Mouse (Mus musculus): ENCODE results near the gene Gm42674. TPM values are rescaled to one million over a fixed set of nuclear protein-coding genes. Genes with fewer than 3 reads are reported as not detected.
A peak's percentile ranks its signal among the peaks of the same experiment; 100 is the strongest.

The Gm42674 gene
- polyA plus RNA-seq, 1 experiment from 2014 or later: not detected

DNA sequence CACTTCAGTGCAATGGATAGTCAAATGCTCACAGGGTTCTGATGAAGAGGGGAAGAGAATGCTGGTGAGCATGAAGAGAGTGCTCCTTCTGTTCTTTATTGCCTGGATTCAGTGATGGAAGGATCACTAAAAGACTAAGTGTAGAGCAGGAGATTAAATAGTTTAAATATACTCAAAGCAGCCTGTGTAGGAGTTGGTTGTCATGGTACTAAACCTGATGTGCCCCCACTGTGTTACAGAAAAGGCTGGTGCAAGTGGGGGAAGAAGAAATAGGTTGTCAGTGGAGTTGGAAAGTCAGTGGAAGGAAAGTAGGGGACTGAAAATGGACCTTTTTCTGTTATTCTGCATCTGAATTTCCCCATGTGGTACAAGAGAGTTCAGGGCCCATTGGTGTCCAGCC, 47.3 kb downstream of the Gm42674 start:
- no peak for TF ChIP-seq CTCF (IDR thresholded peaks at IDR 0.05)
- ChIA-PET POLR2A (interaction anchor here (1.5 kb wide), 1 partner anchor 35 kb away, joined by 3 read pairs; no protein-coding TSS in a partner anchor), CTCF (interaction anchor here (1.7 kb wide), 1 partner anchor 9 kb away, joined by 6 read pairs; no protein-coding TSS in a partner anchor)
- H3K27me3 ChIP-seq: no peaks in the 10 kb centered on the region
- in situ Hi-C loops (cut with MboI; ENCODE audit: low pct_unique_long_range_greater_than_20kb): loop anchor here (5.0 kb wide), 2 partner anchors 62 to 232 kb away; no protein-coding TSS in a partner anchor
- DNase-seq (ENCODE audit: low read depth, low spot score) (no peak), ATAC-seq (no peak)

DNA sequence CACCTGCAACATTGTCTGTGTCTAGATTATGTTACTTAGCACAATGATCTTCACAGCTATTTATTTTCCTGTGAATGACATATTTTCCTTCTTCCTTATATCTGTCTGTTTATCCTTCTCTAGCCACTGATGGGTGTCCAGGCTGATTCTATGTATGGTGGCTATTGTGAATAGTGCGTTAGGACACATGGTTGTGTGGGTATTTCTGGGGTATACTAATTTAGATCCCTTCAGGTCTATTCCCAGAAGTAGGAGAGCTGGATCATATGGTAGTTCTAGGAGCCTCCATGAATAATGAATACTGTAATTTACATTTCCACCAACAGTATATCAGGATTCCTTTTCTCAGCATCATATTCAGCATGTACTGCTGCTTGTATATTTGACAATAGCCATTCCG, 48.1 kb downstream of the Gm42674 start:
- H3K27me3 ChIP-seq: no peaks in the 10 kb centered on the region
- CTCF ChIA-PET: no interaction called here
- TF ChIP-seq CTCF (IDR thresholded peaks at IDR 0.05): no peak
- no peak for ATAC-seq
- DNase-seq (ENCODE audit: low read depth, low spot score): no peak
- POLR2A ChIA-PET: no interaction called here
- in situ Hi-C loops (cut with MboI; ENCODE audit: low pct_unique_long_range_greater_than_20kb): loop anchor here (5.0 kb wide), 2 partner anchors 63 to 233 kb away; no protein-coding TSS in a partner anchor

DNA sequence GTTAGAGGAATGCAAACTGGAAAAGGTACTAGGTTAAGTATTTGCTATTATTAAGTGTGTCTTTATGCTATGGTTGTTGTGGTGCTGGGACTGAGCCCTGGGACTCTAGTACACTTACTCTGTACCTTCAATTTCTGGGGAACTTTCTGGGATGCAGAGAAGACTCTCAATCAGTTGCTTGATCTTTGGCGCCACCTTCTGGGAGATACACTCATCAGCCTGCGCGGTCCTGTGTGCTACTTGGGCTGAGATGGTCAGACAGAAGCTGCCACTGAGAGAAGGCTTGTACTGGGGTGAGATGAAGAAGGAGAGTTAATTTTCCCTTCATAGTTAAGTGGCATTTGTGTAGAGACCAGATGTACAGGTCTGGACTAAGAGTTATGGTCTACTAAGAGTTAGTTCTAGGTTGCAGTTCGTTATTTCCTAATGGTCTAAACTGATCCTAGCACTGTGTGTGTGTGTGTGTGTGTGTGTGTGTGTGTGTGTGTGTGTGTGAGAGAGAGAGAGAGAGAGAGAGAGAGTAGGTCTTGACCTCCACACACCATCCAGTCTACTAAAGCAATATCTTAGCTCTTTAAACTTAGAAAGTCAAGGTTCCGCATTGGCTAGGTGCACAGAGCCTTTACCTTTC, 51.3 kb downstream of the Gm42674 start:
- ATAC-seq (peak; percentile 87), DNase-seq (ENCODE audit: low read depth, low spot score) (peak; percentile 44)
- H3K27me3 ChIP-seq: no peaks in the 10 kb centered on the region
- ChIA-PET CTCF (interaction anchor here (0.6 to 5.4 kb wide), 43 partner anchors 9 to 242 kb away, joined by 3 to 50 read pairs (median 4); partner anchors contain the start of genes Chtop, S100a14, S100a3 and S100a4), POLR2A (interaction anchor here (0.8 to 1.0 kb wide), 2 partner anchors 144 to 152 kb away, joined by 3 to 4 read pairs; partner anchors contain the start of gene Chtop)
- in situ Hi-C loops (cut with MboI; ENCODE audit: low pct_unique_long_range_greater_than_20kb): no loop called here
- TF ChIP-seq CTCF (IDR thresholded peaks at IDR 0.05): peak; percentile 99

DNA sequence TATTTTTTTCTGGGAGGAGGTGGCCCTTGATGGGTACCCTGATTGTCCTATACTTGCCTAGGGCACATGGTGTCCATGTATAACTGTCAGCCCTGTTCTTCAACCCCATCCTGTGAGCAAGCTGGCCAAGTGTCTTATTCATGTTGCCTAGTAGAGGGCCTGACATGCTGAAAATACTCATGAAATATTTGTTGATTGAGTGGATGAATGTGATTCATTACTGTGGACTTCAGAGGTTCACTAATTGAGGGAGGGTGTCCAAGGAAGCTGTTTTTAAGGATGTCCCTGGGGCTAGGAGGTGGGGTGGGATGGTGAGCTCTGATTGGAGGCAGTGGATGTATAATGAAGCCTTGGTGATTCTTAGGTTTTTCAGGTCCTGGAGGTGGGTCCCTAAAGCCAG, 52.0 kb downstream of the Gm42674 start, which contains the start of gene S100a7a:
S100a7a (plus strand) TSS at position 301 of the 400 bp plus-strand sequence.
- ATAC-seq (peak; percentile 36), DNase-seq (ENCODE audit: low read depth, low spot score) (no peak)
- CTCF ChIA-PET: interaction anchor here (0.8 to 5.4 kb wide), 33 partner anchors 8 to 243 kb away, joined by 3 to 50 read pairs (median 5); partner anchors contain the start of genes Chtop, S100a14, S100a4 and Snapin
- no peaks in the 10 kb centered on the region for H3K27me3 ChIP-seq
- in situ Hi-C loops (cut with MboI; ENCODE audit: low pct_unique_long_range_greater_than_20kb): no loop called here
- no peak for TF ChIP-seq CTCF (IDR thresholded peaks at IDR 0.05)
- POLR2A ChIA-PET: interaction anchor here (1.0 kb wide), 1 partner anchor 153 kb away, joined by 4 read pairs; no protein-coding TSS in a partner anchor

Other genes with a start within 250 kb of the Gm42674 start
- gene Slc27a3, start 212.0 kb upstream of the Gm42674 start, polyA plus RNA-seq (2021): 2.9 TPM
- 77.8 TPM for gene Ints3, start 168.3 kb upstream of the Gm42674 start, polyA plus RNA-seq (2021)
- gene Npr1, start 136.0 kb upstream of the Gm42674 start, polyA plus RNA-seq (2021): 5.3 TPM
- gene Ilf2, start 125.8 kb upstream of the Gm42674 start, polyA plus RNA-seq (2021): 129 TPM
- gene Snapin, start 110.9 kb upstream of the Gm42674 start, polyA plus RNA-seq (2021): 104 TPM
- gene Chtop, start 92.4 kb upstream of the Gm42674 start, polyA plus RNA-seq (2021): 145 TPM
- gene S100a1, start 87.5 kb upstream of the Gm42674 start, polyA plus RNA-seq (2021): 190 TPM
- 54.3 TPM for gene S100a13, start 87.5 kb upstream of the Gm42674 start, polyA plus RNA-seq (2021)
- 0.19 TPM for gene S100a14, start 75.0 kb upstream of the Gm42674 start, polyA plus RNA-seq (2021)
- 164 TPM for gene S100a16, start 64.7 kb upstream of the Gm42674 start, polyA plus RNA-seq (2021)
- 7.0 TPM for gene S100a3, start 41.3 kb upstream of the Gm42674 start, polyA plus RNA-seq (2021)
- gene S100a2, start 11.7 kb upstream of the Gm42674 start, polyA plus RNA-seq (2021): not detected
- gene S100a4, start 1.9 kb downstream of the Gm42674 start, polyA plus RNA-seq (2021): 44.0 TPM
- gene S100a5, start 6.6 kb downstream of the Gm42674 start, polyA plus RNA-seq (2021): not detected
- gene S100a6, start 11.0 kb downstream of the Gm42674 start, polyA plus RNA-seq (2021): 10,815 TPM
- 4.9 TPM for gene S100a7a, start 52.1 kb downstream of the Gm42674 start, polyA plus RNA-seq (2021)
- not detected for gene S100a8, start 67.1 kb downstream of the Gm42674 start, polyA plus RNA-seq (2021)
- not detected for gene S100a9, start 93.8 kb downstream of the Gm42674 start, polyA plus RNA-seq (2021)
- gene Pglyrp4, start 125.0 kb downstream of the Gm42674 start, polyA plus RNA-seq (2021): 0.04 TPM
- not detected for gene Gm5849, start 176.0 kb downstream of the Gm42674 start, polyA plus RNA-seq (2021)

Measured in Patski (cell line).